Mouse (Mus musculus) lung, postnatal 14 days (tissue): ENCODE measurements around the gene Krtap16-3.

Experiments
- DNase-seq: peaks from one replicate; pipeline ENCODE4 v3.0.0; 2021

Gene Krtap16-3

GRCm38 (mm10) chr16:88962773-88963172 lies at the start of gene Krtap16-3:
Gene Krtap16-3 (minus strand): TSS chr16:88962873.
- DNase-seq = no peak

GRCm38 (mm10) chr16:89010659-89011058 lies 48.0 kb upstream of the Krtap16-3 start, which contains the start of gene Krtap22-2:
Gene Krtap22-2 (minus strand): TSS chr16:89010759.
- DNase-seq = no peak

GRCm38 (mm10) chr16:88941106-88941505 lies 21.6 kb downstream of the Krtap16-3 start:
- DNase-seq = no peak

GRCm38 (mm10) chr16:88938252-88938651 lies 24.4 kb downstream of the Krtap16-3 start:
- no peak for DNase-seq

GRCm38 (mm10) chr16:88932165-88932564 lies 30.5 kb downstream of the Krtap16-3 start, which contains the start of gene Krtap19-9b:
Gene Krtap19-9b (minus strand): TSS chr16:88932265.
- no peak for DNase-seq
